Mouse (Mus musculus) midbrain, embryonic 10.5 days (tissue): ENCODE results near the gene Wdfy4. TPM values are rescaled to one million over a fixed set of nuclear protein-coding genes. Genes with fewer than 3 reads are reported as not detected.

Source experiments
- DNase-seq: peaks from one replicate; pipeline ENCODE4 v3.0.0-alpha.2; 2017; ENCODE audit warnings: low spot score
- H3K27ac ChIP-seq: fragments of 300-500 bp; sonication (generic); replicated peaks from 2 replicates; pipeline ENCODE4 v1.5.1; 2016; ENCODE audit warnings: mild to moderate bottlenecking
- H3K27me3 ChIP-seq: fragments of 300-500 bp; sonication (generic); 2 replicates; pipeline ENCODE4 v1.6.1; 2016; ENCODE audit warnings: low read depth, mild to moderate bottlenecking; ENCODE audit not compliant: poor library complexity, severe bottlenecking
- H3K36me3 ChIP-seq: fragments of 300-500 bp; sonication (generic); 2 replicates; pipeline ENCODE4 v1.6.1; 2016; ENCODE audit warnings: mild to moderate bottlenecking, moderate library complexity
- H3K4me1 ChIP-seq: fragments of 300-500 bp; sonication (generic); 2 replicates; pipeline ENCODE4 v1.6.1; 2016
- H3K4me3 ChIP-seq: fragments of 300-500 bp; sonication (generic); 2 replicates; pipeline ENCODE4 v1.5.1; 2016; ENCODE audit warnings: mild to moderate bottlenecking, moderate library complexity
- H3K9me3 ChIP-seq: fragments of 300-500 bp; sonication (generic); replicated peaks from 2 replicates; pipeline ENCODE4 v1.6.1; 2016; ENCODE audit warnings: mild to moderate bottlenecking
- WGBS: fragments of 180-500 bp; shearing (Covaris S2); methylation state at CpG from one replicate; pipeline ENCODE4 v1.1.7; 2016; 5-methylcytosine and 5-hydroxymethylcytosine counted together
- polyA plus RNA-seq: library from polyadenylated mRNA; unstranded; fragments of >200 nt; fragmentation: Nextera tagmentation; extraction: Ambion mirVana; gene quantifications from 2 replicates; pipeline ENCODE4 v1.2.1, GENCODE M21; 2016

The Wdfy4 gene
- polyA plus RNA-seq, 1 experiment from 2014 or later = 0.42 TPM

GRCm38 (mm10) chr14:33053441-33053840 is 131.9 kb downstream of the Wdfy4 start:
- Histone ChIP-seq H3K27me3 (no peaks in the 10 kb centered on the region), H3K4me1 (peaks cover 17% of the 10 kb centered on the region), H3K36me3 (no peaks in the 10 kb centered on the region), H3K4me3 (no peak overlapping the region), H3K9me3 (no peaks in the 10 kb centered on the region), H3K27ac (peak overlapping the region; percentile 69)
- 63% methylated on average over 8 of the region's 8 CpGs for WGBS
- peak; percentile 13 for DNase-seq

- H3K9me3 ChIP-seq = no peaks in the 10 kb centered on the region
- no peak for DNase-seq
- H3K4me3 ChIP-seq = no peak overlapping the region
- no peak overlapping the region for H3K27ac ChIP-seq
- WGBS = 92% methylated on average over 3 of the region's 3 CpGs
- no peaks in the 10 kb centered on the region for H3K4me1 ChIP-seq
- H3K27me3 ChIP-seq = no peaks in the 10 kb centered on the region
- H3K36me3 ChIP-seq = no peaks in the 10 kb centered on the region
Measured at GRCm38 (mm10) chr14:33045217-33045616, 140.1 kb downstream of the Wdfy4 start.

- no peaks in the 10 kb centered on the region for H3K36me3 ChIP-seq
- WGBS = 42% methylated on average over 3 of the region's 3 CpGs
- no peaks in the 10 kb centered on the region for H3K27me3 ChIP-seq
- no peak for DNase-seq
- H3K27ac ChIP-seq = no peak overlapping the region
- H3K4me1 ChIP-seq = no peaks in the 10 kb centered on the region
- no peaks in the 10 kb centered on the region for H3K9me3 ChIP-seq
- no peak overlapping the region for H3K4me3 ChIP-seq
Measured at GRCm38 (mm10) chr14:33036811-33037210, 148.5 kb downstream of the Wdfy4 start.

GRCm38 (mm10) chr14:33035386-33035785 is 149.9 kb downstream of the Wdfy4 start:
- DNase-seq = no peak
- H3K36me3 ChIP-seq = no peaks in the 10 kb centered on the region
- no peak overlapping the region for H3K4me3 ChIP-seq
- H3K9me3 ChIP-seq = no peaks in the 10 kb centered on the region
- H3K4me1 ChIP-seq = no peaks in the 10 kb centered on the region
- WGBS = 88% methylated on average over 5 of the region's 5 CpGs
- no peak overlapping the region for H3K27ac ChIP-seq
- no peaks in the 10 kb centered on the region for H3K27me3 ChIP-seq

GRCm38 (mm10) chr14:33033424-33033823 is 151.9 kb downstream of the Wdfy4 start:
- Histone ChIP-seq H3K27me3 (no peaks in the 10 kb centered on the region), H3K4me3 (no peak overlapping the region), H3K27ac (no peak overlapping the region), H3K4me1 (no peaks in the 10 kb centered on the region), H3K9me3 (no peaks in the 10 kb centered on the region), H3K36me3 (no peaks in the 10 kb centered on the region)
- 39% methylated on average over 6 of the region's 6 CpGs for WGBS
- DNase-seq = peak; percentile 35

- 81% methylated on average over 3 of the region's 3 CpGs for WGBS
Measured at GRCm38 (mm10) chr14:33030849-33031248, 154.5 kb downstream of the Wdfy4 start.

GRCm38 (mm10) chr14:33019606-33020005 is 165.7 kb downstream of the Wdfy4 start:
- Histone ChIP-seq H3K36me3 (no peaks in the 10 kb centered on the region), H3K4me1 (peaks cover 6% of the 10 kb centered on the region), H3K27ac (no peak overlapping the region), H3K4me3 (no peak overlapping the region), H3K27me3 (no peaks in the 10 kb centered on the region), H3K9me3 (no peaks in the 10 kb centered on the region)
- no peak for DNase-seq
- 69% methylated on average over 5 of the region's 5 CpGs for WGBS

More at GRCm38 (mm10) chr14:33030849-33031248, 154.5 kb downstream of the Wdfy4 start:
- Histone ChIP-seq H3K27me3 (no peaks in the 10 kb centered on the region), H3K27ac (no peak overlapping the region), H3K9me3 (no peaks in the 10 kb centered on the region), H3K36me3 (no peaks in the 10 kb centered on the region), H3K4me3 (no peak overlapping the region), H3K4me1 (no peaks in the 10 kb centered on the region)
- DNase-seq = no peak

GRCm38 (mm10) chr14:33019050-33019449 is 166.3 kb downstream of the Wdfy4 start:
- no peaks in the 10 kb centered on the region for H3K9me3 ChIP-seq
- H3K27ac ChIP-seq = no peak overlapping the region
- DNase-seq = no peak
- H3K36me3 ChIP-seq = no peaks in the 10 kb centered on the region
- no peak overlapping the region for H3K4me3 ChIP-seq
- 75% methylated on average over 3 of the region's 3 CpGs for WGBS
- no peaks in the 10 kb centered on the region for H3K27me3 ChIP-seq
- H3K4me1 ChIP-seq = peaks cover 6% of the 10 kb centered on the region

GRCm38 (mm10) chr14:33007638-33008037 is 177.7 kb downstream of the Wdfy4 start:
- H3K9me3 ChIP-seq = no peaks in the 10 kb centered on the region; the same call in 1 of the 2 replicates
- H3K4me1 ChIP-seq = no peaks in the 10 kb centered on the region
- H3K36me3 ChIP-seq = no peaks in the 10 kb centered on the region
- H3K4me3 ChIP-seq = no peak overlapping the region
- DNase-seq = no peak
- no peaks in the 10 kb centered on the region for H3K27me3 ChIP-seq
- 81% methylated on average over 1 of the region's 1 CpGs for WGBS
- no peak overlapping the region for H3K27ac ChIP-seq

- peaks cover 18% of the 10 kb centered on the region for H3K4me1 ChIP-seq
- DNase-seq = no peak
- no peaks in the 10 kb centered on the region for H3K36me3 ChIP-seq
- H3K4me3 ChIP-seq = no peak overlapping the region
- no peak overlapping the region for H3K27ac ChIP-seq
- no peaks in the 10 kb centered on the region for H3K27me3 ChIP-seq
- H3K9me3 ChIP-seq = no peaks in the 10 kb centered on the region; the same call in 1 of the 2 replicates
- WGBS = 91% methylated on average over 1 of the region's 1 CpGs
Measured at GRCm38 (mm10) chr14:33005114-33005513, 180.2 kb downstream of the Wdfy4 start.

GRCm38 (mm10) chr14:33000112-33000979 is 185.0 kb downstream of the Wdfy4 start:
- DNase-seq = no peak
- H3K4me1 ChIP-seq = peaks cover 37% of the 10 kb centered on the region
- no peaks in the 10 kb centered on the region for H3K27me3 ChIP-seq
- no peak overlapping the region for H3K4me3 ChIP-seq
- H3K9me3 ChIP-seq = no peaks in the 10 kb centered on the region; the same call in 1 of the 2 replicates
- no peaks in the 10 kb centered on the region for H3K36me3 ChIP-seq
- 18% methylated on average over 8 of the region's 8 CpGs for WGBS
- peak overlapping the region; percentile 82 for H3K27ac ChIP-seq

GRCm38 (mm10) chr14:32999511-32999910 is 185.8 kb downstream of the Wdfy4 start:
- WGBS = 26% methylated on average over 10 of the region's 10 CpGs
- peak; percentile 25 for DNase-seq
- no peaks in the 10 kb centered on the region for H3K27me3 ChIP-seq
- peaks cover 45% of the 10 kb centered on the region for H3K4me1 ChIP-seq
- H3K27ac ChIP-seq = peak overlapping the region; percentile 82
- H3K36me3 ChIP-seq = no peaks in the 10 kb centered on the region
- 0 out of 2 replicates have a peak overlapping the region, but pooled peaks have one; percentile 17 for H3K4me3 ChIP-seq
- no peaks in the 10 kb centered on the region for H3K9me3 ChIP-seq

- H3K27me3 ChIP-seq = no peaks in the 10 kb centered on the region
- H3K4me1 ChIP-seq = peaks cover 30% of the 10 kb centered on the region
- DNase-seq = peak; percentile 71
- H3K4me3 ChIP-seq = peak overlapping the region; percentile 30
- H3K36me3 ChIP-seq = no peaks in the 10 kb centered on the region
- peak overlapping the region; percentile 78 for H3K27ac ChIP-seq
- no peaks in the 10 kb centered on the region for H3K9me3 ChIP-seq
- 4% methylated on average over 10 of the region's 10 CpGs for WGBS
Measured at GRCm38 (mm10) chr14:32994954-32995636, 190.2 kb downstream of the Wdfy4 start.
